Mouse (Mus musculus) bone marrow, adult 2 months (tissue): ENCODE measurements around the gene Ptpn4. TPM values are rescaled to one million over a fixed set of nuclear protein-coding genes. Genes with fewer than 3 reads are reported as not detected.

Experiments used
- H3K27ac ChIP-seq: fragments of 200-500 bp; 2 replicates; pipeline ENCODE4 v1.5.1; 2012; ENCODE audit warnings: low read depth, mild to moderate bottlenecking, control low read depth, inconsistent platforms, low read length; ENCODE audit not compliant: control insufficient read depth, poor library complexity, insufficient read depth
- H3K4me1 ChIP-seq: fragments of 200-500 bp; 2 replicates; pipeline ENCODE4 v1.6.1; 2011; ENCODE audit warnings: low read length; ENCODE audit not compliant: control insufficient read depth, insufficient read depth
- H3K4me3 ChIP-seq: fragments of 200-500 bp; replicated peaks from 2 replicates; pipeline ENCODE3; 2011; ENCODE audit warnings: mild to moderate bottlenecking, low read depth, low read length, control low read depth; ENCODE audit not compliant: control insufficient read depth
- CTCF ChIP-seq: fragments of 200-500 bp; IDR thresholded peaks from 2 replicates; pipeline ENCODE4 v1.5.1; 2011; ENCODE audit warnings: low read length, control low read depth; ENCODE audit not compliant: control insufficient read depth, insufficient read depth
- POLR2A ChIP-seq: fragments of 200-500 bp; IDR thresholded peaks from 2 replicates; pipeline ENCODE4 v1.6.1; 2011; ENCODE audit warnings: low read depth, mild to moderate bottlenecking, control low read depth, low read length, borderline replicate concordance; ENCODE audit not compliant: control insufficient read depth
- WGBS: fragments of 180-500 bp; shearing (Covaris S2); methylation state at CpG from one replicate; pipeline ENCODE4 v1.1.7; 2018; 5-methylcytosine and 5-hydroxymethylcytosine counted together
- polyA plus RNA-seq: library from polyadenylated mRNA; stranded (reverse); fragments of >200 nt; gene quantifications from 2 replicates; pipeline ENCODE4 v1.2.4, GENCODE M21; 2011; ENCODE audit warnings: low replicate concordance; ENCODE audit not compliant: missing spikeins, insufficient read depth, insufficient read length

Ptpn4 gene
- polyA plus RNA-seq, 1 experiment: 1.3 TPM

GRCm38 (mm10) chr1:119642367-119642766 is 195.0 kb downstream of the Ptpn4 start:
- H3K4me3 ChIP-seq: no peak overlapping the region
- 25% methylated on average over 12 of the region's 12 CpGs for WGBS
- H3K4me1 ChIP-seq: no peaks in the 10 kb centered on the region
- TF ChIP-seq POLR2A: no peak
- TF ChIP-seq CTCF: no peak
- no peak overlapping the region for H3K27ac ChIP-seq

GRCm38 (mm10) chr1:119641090-119641812 is 196.2 kb downstream of the Ptpn4 start:
- TF ChIP-seq CTCF: no peak
- TF ChIP-seq POLR2A: no peak
- no peaks in the 10 kb centered on the region for H3K4me1 ChIP-seq
- no peak overlapping the region for H3K27ac ChIP-seq
- H3K4me3 ChIP-seq: no peak overlapping the region

- TF ChIP-seq CTCF: no peak
- WGBS: 46% methylated on average over 2 of the region's 2 CpGs
- no peak overlapping the region for H3K27ac ChIP-seq
- no peak overlapping the region for H3K4me3 ChIP-seq
- no peaks in the 10 kb centered on the region for H3K4me1 ChIP-seq
These were observed 197.4 kb downstream of the Ptpn4 start for GRCm38 (mm10) chr1:119640006-119640405.

- WGBS: 82% methylated on average over 6 of the region's 6 CpGs
- Histone ChIP-seq H3K27ac (no peak overlapping the region), H3K4me1 (no peaks in the 10 kb centered on the region), H3K4me3 (no peak overlapping the region)
- TF ChIP-seq POLR2A (no peak), CTCF (no peak)
These were observed 200.0 kb downstream of the Ptpn4 start for GRCm38 (mm10) chr1:119637188-119638023.

GRCm38 (mm10) chr1:119634746-119635145 is 202.7 kb downstream of the Ptpn4 start:
- no peaks in the 10 kb centered on the region for H3K4me1 ChIP-seq
- H3K27ac ChIP-seq: no peak overlapping the region
- no peak overlapping the region for H3K4me3 ChIP-seq
- TF ChIP-seq POLR2A (no peak), CTCF (no peak)
- 81% methylated on average over 3 of the region's 3 CpGs for WGBS

GRCm38 (mm10) chr1:119630428-119630827 is 207.0 kb downstream of the Ptpn4 start:
- 48% methylated on average over 1 of the region's 1 CpGs for WGBS
- Histone ChIP-seq H3K27ac (no peak overlapping the region), H3K4me3 (no peak overlapping the region), H3K4me1 (no peaks in the 10 kb centered on the region)
- TF ChIP-seq CTCF (no peak), POLR2A (no peak)

GRCm38 (mm10) chr1:119626837-119627236 is 210.6 kb downstream of the Ptpn4 start:
- Histone ChIP-seq H3K4me3 (no peak overlapping the region), H3K4me1 (no peaks in the 10 kb centered on the region), H3K27ac (no peak overlapping the region)
- 89% methylated on average over 4 of the region's 4 CpGs for WGBS
- TF ChIP-seq CTCF (no peak), POLR2A (no peak)

- no peaks in the 10 kb centered on the region for H3K4me1 ChIP-seq
- 80% methylated on average over 2 of the region's 2 CpGs for WGBS
- TF ChIP-seq POLR2A: no peak
- TF ChIP-seq CTCF: no peak
- H3K4me3 ChIP-seq: no peak overlapping the region
- H3K27ac ChIP-seq: no peak overlapping the region
These were observed 213.0 kb downstream of the Ptpn4 start for GRCm38 (mm10) chr1:119624444-119624843.

- no peak overlapping the region for H3K4me3 ChIP-seq
- H3K4me1 ChIP-seq: no peaks in the 10 kb centered on the region; the same call in 1 of the 2 replicates
- no peak for TF ChIP-seq POLR2A
- TF ChIP-seq CTCF: no peak
- no peak overlapping the region for H3K27ac ChIP-seq
- 79% methylated on average over 3 of the region's 3 CpGs for WGBS
These were observed 232.0 kb downstream of the Ptpn4 start for GRCm38 (mm10) chr1:119605396-119605795.

Other genes with a start within 250 kb of the Ptpn4 start
- 0.40 and 2.4 TPM in 2 replicates for gene Epb41l5, start 188.6 kb downstream of the Ptpn4 start, polyA plus RNA-seq
- 2.5 and 3.0 TPM in 2 replicates for gene Tmem177, start 75.6 kb upstream of the Ptpn4 start, polyA plus RNA-seq
- not detected in 2 replicates for gene Cfap221, start 159.6 kb upstream of the Ptpn4 start, polyA plus RNA-seq
- gene Sctr, start 169.3 kb upstream of the Ptpn4 start, polyA plus RNA-seq: not detected in 2 replicates
- 2.0 and 5.8 TPM in 2 replicates for gene Tmem37, start 236.5 kb upstream of the Ptpn4 start, polyA plus RNA-seq